Mouse (Mus musculus) R1 (cell line): ENCODE measurements around the gene Mmp14.

Source experiments
- DNase-seq: peaks from one replicate; pipeline ENCODE4 v3.0.0-alpha.2; 2018; ENCODE audit warnings: low read depth, low spot score

Gene Mmp14

DNA sequence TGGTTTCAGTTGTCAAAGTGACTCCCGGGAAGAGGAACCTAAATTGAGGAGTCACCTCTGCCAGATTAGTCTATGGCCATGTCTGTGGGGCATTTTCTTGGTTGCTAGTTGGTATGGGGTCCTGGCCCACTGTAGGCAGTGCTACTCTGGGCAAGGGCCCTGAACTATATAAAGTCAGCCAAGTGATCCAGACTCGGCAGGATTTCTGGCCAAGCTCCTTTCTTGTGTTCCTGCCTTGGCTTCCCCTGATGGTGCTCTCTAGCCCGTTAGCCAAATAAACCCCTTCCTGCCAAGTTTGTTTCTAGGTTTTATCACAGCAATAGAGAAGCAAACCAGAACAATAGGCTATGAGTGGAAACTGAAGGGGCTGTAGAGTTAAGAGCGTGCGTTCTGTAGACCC is 43.3 kb downstream of the Mmp14 start:
- no peak for DNase-seq

DNA sequence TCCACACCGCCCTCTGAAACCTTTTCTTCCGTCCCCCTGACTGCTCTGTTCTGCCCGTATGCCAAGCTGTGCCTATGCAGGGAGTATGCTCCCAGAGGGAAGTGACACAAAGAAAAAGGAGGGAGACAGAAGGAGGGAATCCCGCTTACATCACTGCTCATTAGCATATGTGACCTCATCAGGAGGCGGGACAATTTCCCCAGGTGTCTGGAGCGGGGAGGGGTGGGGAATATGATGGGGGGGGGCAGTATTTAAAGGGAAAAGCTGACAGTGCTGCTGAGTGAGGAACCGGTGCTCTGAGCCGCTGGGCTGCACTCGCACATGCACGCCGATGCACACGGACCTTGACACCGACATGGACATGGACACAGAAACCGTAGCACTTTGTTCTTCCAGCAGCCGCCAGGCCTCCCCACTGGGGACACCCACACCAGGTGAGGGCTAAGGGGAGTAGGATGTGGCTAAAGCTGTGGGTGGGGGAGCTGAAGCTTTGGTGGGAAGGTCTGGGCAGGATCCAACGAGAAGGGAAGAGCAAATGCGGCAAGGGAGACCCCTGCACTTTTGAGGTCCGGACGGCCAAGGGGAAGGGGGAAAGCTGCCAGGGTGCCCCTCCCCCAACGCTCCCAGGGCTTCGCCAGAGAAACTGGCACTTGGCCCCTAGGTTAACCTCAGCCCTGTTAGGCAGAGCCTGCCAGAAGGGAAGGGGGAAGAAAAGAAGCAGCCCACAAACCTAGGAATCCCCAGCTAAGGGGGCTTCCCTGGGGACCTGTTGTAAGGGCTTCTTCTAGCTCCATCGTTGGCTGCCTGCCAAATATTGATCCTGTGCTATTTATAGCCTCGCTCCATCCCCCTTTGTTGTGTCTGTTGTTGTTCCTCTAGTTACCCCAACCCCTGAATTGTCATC is 44.8 kb downstream of the Mmp14 start, which contains the start of gene Rem2:
Rem2 (plus strand) TSS at position 160 of the 904 bp plus-strand sequence.
- peak; percentile 67 for DNase-seq

DNA sequence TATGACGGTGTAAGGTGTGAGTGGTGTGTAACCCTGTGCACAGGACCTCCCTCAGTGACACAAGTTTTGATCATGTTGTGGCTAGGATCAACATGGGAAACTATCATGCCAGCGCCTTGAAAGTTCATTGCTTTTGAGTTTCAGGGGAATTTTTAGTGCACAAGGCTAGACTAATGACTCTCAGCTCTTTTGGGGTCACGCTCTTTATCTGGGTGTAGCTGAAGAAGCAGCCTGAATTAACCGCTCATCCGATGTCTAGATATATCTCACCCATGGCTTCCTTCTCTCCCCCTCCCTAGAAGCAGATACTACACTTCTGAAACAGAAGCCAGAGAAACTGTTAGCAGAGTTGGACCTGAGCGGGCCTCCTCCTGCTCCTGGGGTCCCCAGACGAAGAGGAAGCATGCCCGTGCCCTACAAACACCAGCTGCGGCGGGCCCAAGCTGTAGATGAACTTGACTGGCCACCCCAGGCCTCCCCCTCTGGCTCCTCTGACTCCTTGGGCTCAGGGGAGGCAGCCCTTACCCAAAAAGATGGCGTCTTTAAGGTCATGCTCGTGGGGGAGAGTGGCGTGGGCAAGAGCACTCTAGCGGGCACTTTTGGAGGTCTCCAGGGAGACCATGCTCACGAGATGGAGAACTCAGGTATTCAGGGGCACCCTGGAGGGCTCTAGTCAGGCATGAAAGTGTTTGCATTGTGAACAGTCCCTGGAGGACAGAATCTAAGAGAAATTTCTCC is 45.9 kb downstream of the Mmp14 start:
- no peak for DNase-seq

DNA sequence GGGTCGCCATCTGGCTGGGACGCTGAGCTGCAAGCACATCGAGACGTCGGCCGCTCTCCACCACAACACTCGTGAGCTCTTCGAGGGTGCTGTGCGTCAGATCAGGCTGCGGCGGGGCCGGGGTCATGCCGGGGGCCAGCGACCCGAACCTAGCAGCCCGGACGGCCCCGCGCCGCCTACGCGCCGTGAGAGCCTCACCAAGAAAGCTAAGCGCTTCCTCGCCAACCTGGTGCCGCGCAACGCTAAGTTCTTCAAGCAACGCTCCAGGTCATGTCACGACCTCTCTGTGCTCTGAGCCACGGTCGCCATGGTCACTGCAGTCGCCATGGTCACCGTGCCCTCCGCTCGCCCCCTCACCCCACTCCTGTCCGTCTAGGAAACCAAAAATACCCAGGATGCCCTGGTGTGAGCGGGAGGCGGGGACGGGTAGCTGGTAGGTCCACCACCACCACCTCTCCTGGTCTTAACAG is 48.1 kb downstream of the Mmp14 start:
- DNase-seq, result peak; percentile 77

DNA sequence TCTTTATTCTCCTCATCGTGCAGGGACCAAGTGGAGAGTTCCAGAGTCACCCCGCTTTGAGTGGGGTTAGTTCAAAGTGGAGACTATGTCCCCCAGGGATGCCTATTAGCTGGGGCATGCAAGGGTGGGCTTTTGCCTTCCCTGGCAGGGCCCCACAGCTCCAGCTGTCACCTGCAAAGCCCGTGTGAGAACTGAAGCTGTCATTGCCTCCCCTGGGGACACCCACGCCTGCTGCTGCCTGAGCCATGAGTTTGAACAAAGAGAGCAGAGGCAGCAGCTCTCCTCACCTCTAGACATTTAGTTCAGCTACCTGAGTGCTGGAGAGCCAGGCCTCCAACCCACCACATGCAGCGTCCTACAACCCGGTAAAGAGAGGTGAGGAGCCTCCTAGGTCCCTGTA is 49.3 kb downstream of the Mmp14 start:
- DNase-seq, result no peak

DNA sequence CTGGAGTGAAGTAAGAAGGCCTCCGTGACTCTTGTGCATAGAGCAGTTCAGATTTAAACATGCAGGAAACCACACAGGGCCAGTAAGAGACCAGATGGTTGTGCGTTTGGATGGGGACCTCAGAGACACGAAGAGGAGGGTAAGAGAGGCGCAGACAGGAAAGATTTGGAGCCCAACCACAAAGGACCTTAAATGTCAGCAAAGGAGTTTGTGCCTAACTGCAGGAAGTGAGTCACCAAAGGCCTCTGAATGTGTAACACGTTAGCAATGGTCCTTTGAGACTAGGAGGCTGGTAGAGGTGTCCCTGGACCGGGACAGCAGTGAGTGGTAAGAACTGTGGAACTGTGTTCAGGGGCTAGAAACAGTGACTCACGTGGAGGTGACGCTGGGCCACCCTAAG is 50.0 kb downstream of the Mmp14 start:
- DNase-seq, result no peak

DNA sequence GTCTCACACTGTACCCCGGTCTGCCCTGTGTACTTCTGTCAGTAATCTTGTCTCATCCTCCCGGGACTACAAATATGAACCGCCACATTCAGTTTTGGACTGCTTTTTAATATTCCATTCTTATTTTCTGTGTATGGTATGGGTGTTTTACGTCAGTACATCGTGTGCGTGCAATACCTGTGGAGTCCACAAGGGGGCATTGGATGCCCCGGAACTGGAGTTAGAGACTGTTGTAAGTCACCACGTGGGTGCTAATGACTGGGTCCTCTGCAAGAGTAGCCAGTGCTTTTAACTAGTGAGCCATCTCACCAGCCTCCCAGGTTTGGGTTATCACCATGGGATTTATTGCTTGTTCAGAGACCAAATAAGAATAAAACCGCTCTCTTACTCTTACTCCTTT is 51.1 kb downstream of the Mmp14 start:
- DNase-seq, result peak; percentile 87

DNA sequence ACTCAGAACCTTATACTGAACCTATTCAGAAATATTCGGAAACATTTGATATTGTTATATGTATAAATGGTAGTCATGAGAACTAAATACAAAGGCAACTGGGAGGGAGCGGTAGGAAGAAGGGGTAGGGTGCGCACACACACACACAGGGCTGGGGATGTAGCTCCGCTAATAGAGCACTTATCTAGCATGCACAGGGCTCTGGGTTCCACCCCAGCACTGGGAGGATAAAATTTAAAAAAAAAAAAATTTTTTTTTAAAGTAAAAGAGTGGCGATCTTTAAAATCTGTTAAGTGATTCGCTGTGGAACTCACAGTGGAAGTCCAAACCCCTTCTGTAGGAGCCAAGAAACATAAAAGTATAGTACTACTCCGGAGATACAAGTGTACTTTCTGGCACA is 54.5 kb downstream of the Mmp14 start:
- DNase-seq, result no peak

DNA sequence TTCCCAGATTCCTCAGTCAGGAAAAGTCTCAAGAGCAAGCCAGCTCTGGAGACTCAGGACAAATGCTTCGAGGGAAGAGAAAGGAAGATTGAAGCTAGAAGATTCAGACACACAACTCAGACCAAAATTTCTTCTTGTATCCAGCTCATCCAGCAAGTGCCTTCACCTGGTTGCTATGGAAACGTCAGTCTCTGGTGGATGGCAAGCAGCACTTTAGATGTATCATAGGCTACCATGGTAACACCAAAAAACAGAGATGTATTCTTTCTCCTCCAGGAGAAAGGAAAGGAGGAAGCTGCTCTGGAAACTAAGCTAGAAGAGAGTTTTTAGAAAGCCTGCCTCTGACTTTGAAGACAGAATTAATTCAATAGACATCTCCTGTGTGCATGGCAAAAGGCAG is 56.3 kb downstream of the Mmp14 start:
- DNase-seq, result no peak

DNA sequence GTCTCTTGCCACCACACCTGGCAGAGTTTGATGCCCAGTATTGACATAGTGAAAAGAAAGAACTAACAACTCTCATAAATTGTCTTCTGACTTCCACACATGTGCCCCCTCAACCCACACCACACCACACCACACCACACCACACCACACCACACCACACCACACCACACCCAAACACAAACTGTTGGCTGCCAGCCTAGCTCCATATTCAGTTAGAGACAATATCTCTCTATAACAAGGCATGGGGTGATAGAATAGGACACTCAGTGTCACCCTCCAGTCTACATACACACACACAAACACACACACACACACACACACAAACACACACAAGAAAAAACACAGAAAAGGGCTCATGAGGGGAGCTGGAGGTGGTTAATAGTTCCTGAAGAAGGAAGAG is 56.9 kb downstream of the Mmp14 start:
- no peak for DNase-seq

DNA sequence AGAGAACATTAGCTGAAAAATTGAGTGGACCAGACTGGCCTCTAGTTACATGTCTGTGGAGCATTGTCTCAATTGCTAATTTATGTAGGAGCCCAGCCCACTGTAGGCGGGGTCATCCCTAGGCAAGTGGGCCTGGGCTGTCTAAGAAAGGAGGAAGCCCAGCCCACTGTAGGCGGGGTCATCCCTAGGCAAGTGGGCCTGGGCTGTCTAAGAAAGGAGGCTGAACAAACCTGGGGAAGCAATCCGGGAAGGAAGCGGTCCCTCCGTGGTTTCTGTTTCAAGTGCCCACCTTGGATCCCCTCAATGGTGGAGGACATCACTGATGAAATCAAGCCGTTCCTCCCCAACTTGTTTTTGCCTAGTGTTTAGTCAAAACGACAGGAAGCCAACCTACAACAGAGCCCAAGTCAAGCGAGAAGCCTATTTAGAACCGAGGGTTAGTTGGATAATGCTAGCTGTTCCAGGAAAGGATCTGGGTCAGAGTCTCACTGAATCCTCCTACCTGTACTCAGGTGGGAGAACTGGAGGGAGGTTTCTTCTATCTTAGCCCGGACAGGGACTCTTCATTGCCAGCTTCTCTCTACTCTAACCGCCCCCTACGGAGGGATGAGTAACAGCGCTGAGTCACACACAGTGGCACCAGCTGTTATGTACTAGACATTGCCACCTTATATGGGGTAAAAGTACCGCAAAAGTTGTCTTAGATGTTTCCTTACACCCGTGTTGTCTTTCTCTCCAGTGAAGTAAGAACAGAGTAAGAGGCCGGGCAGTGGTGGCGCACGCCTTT is 61.1 kb downstream of the Mmp14 start:
- DNase-seq, result peak; percentile 97

DNA sequence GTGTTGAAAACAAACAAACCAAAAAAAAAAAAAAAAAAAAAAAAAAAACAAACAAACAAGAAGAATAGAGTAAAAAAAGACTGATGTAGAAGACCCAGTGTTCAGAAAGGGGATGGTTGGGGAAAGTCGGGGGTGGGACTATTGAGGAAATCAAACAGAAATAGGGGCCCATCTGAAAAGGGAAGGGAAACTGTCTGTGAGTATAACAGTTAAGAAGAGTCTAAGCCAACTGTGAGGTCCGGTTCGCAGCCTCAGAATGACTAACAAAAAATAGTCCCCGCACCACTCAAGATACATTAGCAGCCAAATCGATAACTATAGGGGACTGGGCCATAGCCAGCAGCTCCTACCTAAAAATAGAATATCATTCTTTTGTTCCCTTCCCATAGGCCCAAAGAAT is 61.8 kb downstream of the Mmp14 start:
- DNase-seq, result no peak

DNA sequence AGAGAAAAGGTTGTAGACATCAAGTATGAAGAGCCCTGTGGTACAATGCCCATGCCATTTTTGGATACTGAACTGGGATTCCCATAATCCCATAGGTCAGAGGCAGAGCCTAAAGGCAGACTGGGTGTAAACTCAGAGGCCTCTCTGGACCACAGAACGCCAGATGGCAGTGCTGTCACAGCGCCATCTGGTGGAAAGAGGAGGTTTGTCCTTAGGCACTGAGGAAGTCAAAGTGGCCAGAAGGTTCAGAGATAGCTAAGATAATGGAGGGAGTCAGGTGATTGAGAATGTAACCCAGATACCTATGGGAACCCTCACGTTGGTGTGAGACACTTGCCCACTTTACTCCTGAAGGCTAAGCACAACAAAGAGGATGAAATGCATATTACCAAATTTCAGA is 62.8 kb downstream of the Mmp14 start:
- DNase-seq, result peak; percentile 90
